Mouse (Mus musculus) CH12.LX (cell line): ENCODE measurements around the gene Vcan. TPM values are rescaled to one million over a fixed set of nuclear protein-coding genes. Genes with fewer than 3 reads are reported as not detected.

Experiments used
- DNase-seq: peaks from one replicate; pipeline ENCODE4 v3.0.0-alpha.2; 2013; ENCODE audit errors: extremely low read depth
- H3K27ac ChIP-seq: 2 replicates; pipeline ENCODE4 v1.5.1; 2012; ENCODE audit warnings: low read depth, mild to moderate bottlenecking, control low read depth, moderate library complexity; ENCODE audit not compliant: insufficient read depth
- H3K27me3 ChIP-seq: replicated peaks from 2 replicates; pipeline ENCODE3; 2012; ENCODE audit warnings: inconsistent platforms
- H3K36me3 ChIP-seq, 2 experiments: replicated peaks in 1 of 2; 2 replicates each; pipeline versions ENCODE3 to v1.6.1; 2012; ENCODE audit warnings: inconsistent platforms in 1 of 2, low read length in 1 of 2, mild to moderate bottlenecking in 1 of 2, mixed read lengths in 1 of 2, moderate library complexity in 1 of 2; ENCODE audit not compliant: control insufficient read depth in 1 of 2, insufficient read depth in 1 of 2
- H3K4me1 ChIP-seq, 2 experiments: 2 replicates each; pipeline ENCODE4 v1.6.1; 2012; ENCODE audit warnings: inconsistent platforms in 1 of 2, moderate library complexity in 1 of 2; ENCODE audit not compliant: insufficient read depth in 2 of 2, control insufficient read depth in 1 of 2
- H3K4me2 ChIP-seq: 2 replicates; pipeline ENCODE4 v1.6.1; 2012; ENCODE audit warnings: low read depth, mild to moderate bottlenecking, control low read depth; ENCODE audit not compliant: poor library complexity, insufficient read depth, severe bottlenecking
- H3K4me3 ChIP-seq, 3 experiments: fragments of 150-350 bp in 1 of 3; sonication (generic) in 1 of 3; replicated peaks in 1 of 3; 2 replicates each; pipeline versions ENCODE3 to v1.5.1; 2011 to 2012; ENCODE audit warnings: low read depth in 2 of 3, low read length in 2 of 3, mild to moderate bottlenecking in 2 of 3, moderate library complexity in 2 of 3, control low read depth in 1 of 3, improper control_type of control experiment in 1 of 3, inconsistent platforms in 1 of 3, mixed read lengths in 1 of 3; ENCODE audit not compliant: poor library complexity in 1 of 3
- H3K79me2 ChIP-seq: replicated peaks from 2 replicates; pipeline ENCODE4 v1.6.1; 2012; ENCODE audit warnings: mild to moderate bottlenecking, moderate library complexity; ENCODE audit not compliant: control insufficient read depth, poor library complexity, insufficient read depth, severe bottlenecking; ENCODE audit errors: extremely low read depth
- H3K9ac ChIP-seq: 2 replicates; pipeline ENCODE4 v1.6.1; 2012; ENCODE audit warnings: low read depth, mild to moderate bottlenecking, control low read depth, moderate library complexity; ENCODE audit not compliant: insufficient read depth
- H3K9me3 ChIP-seq: replicated peaks from 2 replicates; pipeline ENCODE3; 2012; ENCODE audit warnings: low read length, inconsistent platforms, mixed read lengths
- BHLHE40 ChIP-seq: IDR thresholded peaks from 2 replicates; pipeline ENCODE4 v1.6.1; 2011; ENCODE audit warnings: mild to moderate bottlenecking, low read depth, low read length, improper control_type of control experiment
- CHD2 ChIP-seq: IDR thresholded peaks from 2 replicates; pipeline ENCODE4 v1.6.1; 2011; ENCODE audit warnings: low read length, improper control_type of control experiment
- CTCF ChIP-seq, 2 experiments: IDR thresholded peaks in 1 of 2; conservative IDR thresholded peaks in 1 of 2; 2 replicates each; pipeline ENCODE4 v1.5.1; 2011 to 2012; ENCODE audit warnings: low read depth in 2 of 2, low read length in 2 of 2, improper control_type of control experiment in 1 of 2, inconsistent platforms in 1 of 2, mild to moderate bottlenecking in 1 of 2, moderate library complexity in 1 of 2
- ELF1 ChIP-seq: IDR thresholded peaks from 2 replicates; pipeline ENCODE4 v1.6.1; 2014; ENCODE audit warnings: low read depth, mild to moderate bottlenecking, inconsistent platforms, low read length, improper control_type of control experiment
- EP300 ChIP-seq: IDR thresholded peaks from 2 replicates; pipeline ENCODE4 v1.6.1; 2011; ENCODE audit warnings: low read length, improper control_type of control experiment
- ETS1 ChIP-seq: conservative IDR thresholded peaks from 2 replicates; pipeline ENCODE4 v1.6.1; 2012; ENCODE audit warnings: low read depth, mild to moderate bottlenecking, inconsistent platforms, low read length, improper control_type of control experiment, moderate library complexity
- HCFC1 ChIP-seq: IDR thresholded peaks from 2 replicates; pipeline ENCODE4 v1.6.1; 2012; ENCODE audit warnings: low read depth, mild to moderate bottlenecking, inconsistent platforms, low read length, improper control_type of control experiment
- IRF4 ChIP-seq: IDR thresholded peaks from 2 replicates; pipeline ENCODE4 v1.6.1; 2014; ENCODE audit warnings: low read depth, mild to moderate bottlenecking, inconsistent platforms, low read length, improper control_type of control experiment
- JUN ChIP-seq: IDR thresholded peaks from 2 replicates; pipeline ENCODE4 v1.6.1; 2011; ENCODE audit warnings: low read depth, mild to moderate bottlenecking, low read length, improper control_type of control experiment, moderate library complexity; ENCODE audit not compliant: insufficient read depth
- JUND ChIP-seq: conservative IDR thresholded peaks from 2 replicates; pipeline ENCODE4 v1.6.1; 2011; ENCODE audit warnings: low read depth, low read length, improper control_type of control experiment
- KAT2A ChIP-seq: IDR thresholded peaks from 2 replicates; pipeline ENCODE4 v1.6.1; 2012; ENCODE audit warnings: low read length, improper control_type of control experiment, inconsistent platforms; ENCODE audit not compliant: insufficient replicate concordance
- MAZ ChIP-seq: IDR thresholded peaks from 2 replicates; pipeline ENCODE4 v1.6.1; 2012; ENCODE audit warnings: low read depth, mild to moderate bottlenecking, inconsistent platforms, low read length, improper control_type of control experiment, moderate library complexity
- MEF2A ChIP-seq: IDR thresholded peaks from 2 replicates; pipeline ENCODE4 v1.6.1; 2014; ENCODE audit warnings: low read depth, mild to moderate bottlenecking, inconsistent platforms, low read length, improper control_type of control experiment, borderline replicate concordance
- MXI1 ChIP-seq: IDR thresholded peaks from 2 replicates; pipeline ENCODE4 v1.6.1; 2011; ENCODE audit warnings: mild to moderate bottlenecking, low read depth, low read length, improper control_type of control experiment
- NELFE ChIP-seq: IDR thresholded peaks from 2 replicates; pipeline ENCODE4 v1.6.1; 2011; ENCODE audit warnings: low read depth, low read length, improper control_type of control experiment
- POLR2AphosphoS2 ChIP-seq: IDR thresholded peaks from 2 replicates; pipeline ENCODE4 v1.6.1; 2011; ENCODE audit warnings: low read depth, low read length, improper control_type of control experiment
- RAD21 ChIP-seq: IDR thresholded peaks from 2 replicates; pipeline ENCODE4 v1.6.1; 2011; ENCODE audit warnings: low read depth, mild to moderate bottlenecking, low read length, improper control_type of control experiment, moderate library complexity
- RCOR1 ChIP-seq: conservative IDR thresholded peaks from 2 replicates; pipeline ENCODE4 v1.6.1; 2012; ENCODE audit warnings: low read depth, mild to moderate bottlenecking, inconsistent platforms, low read length, improper control_type of control experiment
- SMC3 ChIP-seq: IDR thresholded peaks from 2 replicates; pipeline ENCODE4 v1.6.1; 2011; ENCODE audit warnings: low read depth, low read length, improper control_type of control experiment
- TBP ChIP-seq: conservative IDR thresholded peaks from 2 replicates; pipeline ENCODE4 v1.6.1; 2011; ENCODE audit warnings: low read depth, low read length, improper control_type of control experiment
- TCF12 ChIP-seq: IDR thresholded peaks from 2 replicates; pipeline ENCODE4 v1.6.1; 2014; ENCODE audit warnings: low read depth, mild to moderate bottlenecking, inconsistent platforms, low read length, improper control_type of control experiment
- USF1 ChIP-seq: IDR thresholded peaks from 2 replicates; pipeline ENCODE4 v1.6.1; 2014; ENCODE audit warnings: low read depth, mild to moderate bottlenecking, inconsistent platforms, low read length, improper control_type of control experiment
- USF2 ChIP-seq: conservative IDR thresholded peaks from 2 replicates; pipeline ENCODE4 v1.6.1; 2011; ENCODE audit warnings: low read depth, low read length, improper control_type of control experiment
- ZKSCAN1 ChIP-seq: IDR thresholded peaks from 2 replicates; pipeline ENCODE4 v1.6.1; 2012; ENCODE audit warnings: low read depth, inconsistent platforms, low read length, improper control_type of control experiment, borderline replicate concordance
- ZNF384 ChIP-seq: IDR thresholded peaks from 2 replicates; pipeline ENCODE4 v1.6.1; 2012; ENCODE audit warnings: low read depth, low read length, improper control_type of control experiment, inconsistent platforms
- dilution Hi-C: fragments of 300-500 bp; cut with MboI; formaldehyde crosslinking; loops from 2 replicates; pipeline ENCODE4 v1.14.3; 2020; ENCODE audit warnings: low sequenced_read_pairs; ENCODE audit not compliant: extremely low pct_unique_long_range_greater_than_20kb, extremely low pct_ligation_motif_present
- in situ Hi-C: fragments of 300-500 bp; cut with MboI; formaldehyde crosslinking; loops from 3 replicates; pipeline ENCODE4 v1.14.3; 2019; ENCODE audit warnings: low sequenced_read_pairs, low pct_ligation_motif_present, low pct_unique_long_range_greater_than_20kb, mixed read lengths
- polyA plus RNA-seq: library from polyadenylated mRNA; unstranded; fragments of >175 nt; gene quantifications from 2 replicates; pipeline ENCODE4 v1.2.1, GENCODE M21; 2012; ENCODE audit warnings: low read depth; ENCODE audit not compliant: insufficient read length
- total RNA-seq, 2 experiments: library from RNA; depleted of rRNA; stranded (reverse); fragments of 300-350 nt in 1 of 2; fragments of >200 nt in 1 of 2; gene quantifications; 2 replicates each; pipeline ENCODE4 v1.2.3; 2012 to 2014

Gene Vcan
- total and polyA plus RNA-seq, 3 experiments: 0.04 to 0.23 (median 0.07) TPM

GRCm38 (mm10) chr13:89743201-89743600 is 892 bp upstream of the Vcan start:
- no peak overlapping the region for H3K9ac ChIP-seq
- dilution Hi-C loops: no loop called here

GRCm38 (mm10) chr13:89742686-89743200 is 434 bp upstream of the Vcan start:
- dilution Hi-C loops: no loop called here
- TF ChIP-seq NELFE: no peak
- Histone ChIP-seq H3K9me3 (no peaks in the 10 kb centered on the region), H3K9ac (no peak overlapping the region), H3K4me3 (no peak overlapping the region), H3K36me3 (peaks cover 0 to 3% of the 10 kb centered on the region in 2 experiments), H3K27ac (no peak overlapping the region), H3K27me3 (peaks cover 1% of the 10 kb centered on the region), H3K79me2 (no peaks in the 10 kb centered on the region), H3K4me2 (no peak overlapping the region), H3K4me1 (peaks cover 0 to 12% of the 10 kb centered on the region in 2 experiments; a peak in 2 of 4 replicates)
- in situ Hi-C loops: no loop called here
- DNase-seq: no peak

More at GRCm38 (mm10) chr13:89743201-89743600, 892 bp upstream of the Vcan start:
- in situ Hi-C loops: no loop called here
- Histone ChIP-seq H3K4me1 (peaks cover 0 to 12% of the 10 kb centered on the region in 2 experiments; a peak in 2 of 4 replicates), H3K4me2 (no peak overlapping the region), H3K36me3 (peaks cover 0 to 3% of the 10 kb centered on the region in 2 experiments), H3K9me3 (no peaks in the 10 kb centered on the region), H3K79me2 (no peaks in the 10 kb centered on the region), H3K27ac (no peak overlapping the region), H3K4me3 (no peak overlapping the region), H3K27me3 (no peaks in the 10 kb centered on the region)
- DNase-seq: no peak
- TF ChIP-seq MXI1: no peak
- TF ChIP-seq RCOR1: no peak
- TF ChIP-seq CTCF (conservative IDR thresholded peaks at IDR 0.05 in 1 of 2, IDR thresholded peaks at IDR 0.05 in 1 of 2; ENCODE audit: low read depth in 2 of 2, low read length in 2 of 2): no peak
- TF ChIP-seq USF1: no peak
- TF ChIP-seq USF2: no peak
- no peak for TF ChIP-seq JUN
- TF ChIP-seq SMC3: no peak
- TF ChIP-seq CHD2: no peak
- no peak for TF ChIP-seq ETS1
- TF ChIP-seq MEF2A: no peak

- TF ChIP-seq IRF4: no peak
- TF ChIP-seq HCFC1: no peak
- TF ChIP-seq ELF1: no peak
- no peak for TF ChIP-seq ZNF384
- no peak for TF ChIP-seq RAD21
- no peak for TF ChIP-seq JUND
- no peak for TF ChIP-seq POLR2AphosphoS2
- TF ChIP-seq ZKSCAN1: no peak
- TF ChIP-seq TCF12: no peak
- no peak for TF ChIP-seq BHLHE40
- no peak for TF ChIP-seq EP300
- no peak for TF ChIP-seq KAT2A
- TF ChIP-seq USF1: no peak
- no peak for TF ChIP-seq MAZ
- no peak for TF ChIP-seq SMC3
- no peak for TF ChIP-seq TBP
- TF ChIP-seq NELFE: no peak
These were observed 1.2 kb downstream of the Vcan start for GRCm38 (mm10) chr13:89741116-89741551.

More at GRCm38 (mm10) chr13:89741116-89741551, 1.2 kb downstream of the Vcan start:
- Histone ChIP-seq H3K4me2 (peak overlapping the region; percentile 97; the same call in 1 of the 2 replicates), H3K4me1 (peaks cover 0 to 12% of the 10 kb centered on the region in 2 experiments; a peak in 2 of 4 replicates), H3K27ac (no peak overlapping the region), H3K9me3 (no peaks in the 10 kb centered on the region), H3K27me3 (peaks cover 1% of the 10 kb centered on the region), H3K36me3 (peaks cover 0 to 3% of the 10 kb centered on the region in 2 experiments), H3K9ac (no peak overlapping the region), H3K79me2 (no peaks in the 10 kb centered on the region), H3K4me3 (peak overlapping the region in 1 of 3 experiments; percentile 61)
- in situ Hi-C loops: no loop called here
- dilution Hi-C loops: no loop called here
- no peak for DNase-seq
